Mouse (Mus musculus): ENCODE measurements around the gene Rabgap1l.

GRCm38 (mm10) chr1:160744009-160744408, 49.0 kb downstream of the Rabgap1l start:
- TF ChIP-seq CTCF (conservative IDR thresholded peaks at IDR 0.05; ENCODE audit: low read length): no peak
- TF ChIP-seq NANOG (IDR thresholded peaks at IDR 0.05; ENCODE audit: borderline replicate concordance, low read length): no peak
- no peak for TF ChIP-seq POU5F1 (IDR thresholded peaks at IDR 0.05; ENCODE audit: borderline replicate concordance, low read length)

All from E14TG2a.4 (cell line).